Mouse (Mus musculus) heart, postnatal 0 days (tissue): ENCODE results near the gene Srebf2. TPM values are rescaled to one million over a fixed set of nuclear protein-coding genes. Genes with fewer than 3 reads are reported as not detected.

Source experiments
- ATAC-seq: fragments of 200-750 bp; cut with Nextera tagmentation; 2 replicates; pipeline ENCODE4 v1.8.0; 2017; ENCODE audit warnings: low read depth, moderate number of reproducible peaks, moderate library complexity; ENCODE audit not compliant: insufficient read depth
- DNase-seq: peaks from one replicate; pipeline ENCODE4 v3.0.0-alpha.2; 2016; ENCODE audit warnings: low spot score
- H3K27ac ChIP-seq: fragments of 300-500 bp; sonication (generic); 2 replicates; pipeline ENCODE4 v1.5.1; 2014; ENCODE audit warnings: low read depth, mild to moderate bottlenecking
- H3K27me3 ChIP-seq: fragments of 300-500 bp; sonication (generic); 2 replicates; pipeline ENCODE4 v1.6.1; 2014; ENCODE audit warnings: low read length, mixed read lengths; ENCODE audit not compliant: control insufficient read depth, insufficient read depth
- H3K36me3 ChIP-seq: fragments of 300-500 bp; sonication (generic); replicated peaks from 2 replicates; pipeline ENCODE4 v1.6.1; 2014; ENCODE audit warnings: low read length, mixed read lengths; ENCODE audit not compliant: control insufficient read depth, insufficient read depth
- H3K4me1 ChIP-seq: fragments of 300-500 bp; sonication (generic); 2 replicates; pipeline ENCODE4 v1.6.1; 2014; ENCODE audit warnings: antibody characterized with exemption; ENCODE audit not compliant: control insufficient read depth, insufficient read depth
- H3K4me2 ChIP-seq: fragments of 300-500 bp; sonication (generic); 2 replicates; pipeline ENCODE4 v1.6.1; 2014; ENCODE audit warnings: low read depth, mild to moderate bottlenecking, low read length, moderate library complexity
- H3K4me3 ChIP-seq: fragments of 300-500 bp; sonication (generic); 2 replicates; pipeline ENCODE4 v1.5.1; 2014; ENCODE audit warnings: low read depth, low read length
- H3K9ac ChIP-seq: fragments of 300-500 bp; sonication (generic); replicated peaks from 2 replicates; pipeline ENCODE4 v1.6.1; 2014; ENCODE audit warnings: low read depth, low read length, mixed read lengths
- H3K9me3 ChIP-seq: fragments of 300-500 bp; sonication (generic); replicated peaks from 2 replicates; pipeline ENCODE4 v1.6.1; 2016; ENCODE audit warnings: low read length; ENCODE audit not compliant: control insufficient read depth
- CTCF ChIP-seq: IDR thresholded peaks from 2 replicates; pipeline ENCODE4 v1.5.1; 2016; ENCODE audit warnings: antibody characterized with exemption, control low read depth, low read depth
- EP300 ChIP-seq: IDR thresholded peaks from 2 replicates; pipeline ENCODE4 v1.6.1; 2016; ENCODE audit warnings: antibody characterized with exemption, low read depth
- WGBS: fragments of 180-500 bp; shearing (Covaris S2); extraction: QIAGEN DNeasy Blood & Tissue Kit; methylation state at CpG from one replicate; pipeline ENCODE4 v1.1.7; 2014; 5-methylcytosine and 5-hydroxymethylcytosine counted together
- polyA plus RNA-seq: library from polyadenylated mRNA; unstranded; fragments of >200 nt; fragmentation: Nextera tagmentation; extraction: Ambion mirVana; gene quantifications from 2 replicates; pipeline ENCODE4 v1.2.1, GENCODE M21; 2015
- total RNA-seq: library from RNA; depleted of rRNA; stranded (reverse); fragments of >200 nt; gene quantifications from 2 replicates; pipeline ENCODE4 v1.2.3, GENCODE M21; 2014; ENCODE audit warnings: low replicate concordance

Srebf2 gene
- total and polyA plus RNA-seq, 2 experiments from 2014 or later = 68.3 to 90.3 TPM

DNA sequence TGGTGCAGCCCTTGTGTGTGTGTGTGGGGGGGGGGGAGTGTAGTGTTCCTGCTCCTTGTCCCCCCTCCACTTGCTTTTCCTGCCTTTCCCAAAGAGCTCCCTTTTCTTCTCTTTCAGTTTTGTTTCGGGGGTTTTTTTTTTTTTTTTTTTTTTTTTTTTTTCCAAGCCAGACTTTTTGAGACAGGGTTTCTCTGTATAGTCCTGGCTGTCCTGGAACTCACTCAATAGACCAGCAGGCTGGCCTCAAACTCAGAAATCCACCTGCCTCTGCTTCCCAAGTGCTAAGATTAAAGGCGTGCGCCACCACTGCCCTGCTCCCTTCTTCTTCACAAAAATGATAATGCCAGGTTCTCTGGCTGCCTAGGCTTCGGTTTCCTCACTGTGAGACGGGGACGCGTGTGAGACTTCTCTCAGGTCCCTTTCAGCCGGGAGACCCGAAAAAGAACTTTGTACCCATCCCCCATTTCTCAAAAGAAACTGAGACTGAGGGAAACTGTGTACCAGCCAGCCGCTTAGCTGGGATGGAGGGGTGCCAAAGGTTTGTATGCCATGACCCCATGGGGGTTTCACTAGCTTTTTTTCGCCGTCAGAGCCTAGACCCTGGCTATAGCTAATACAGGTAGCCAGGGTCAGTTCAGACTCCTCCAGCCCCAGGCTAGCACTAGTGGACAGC lies 73.2 kb downstream of the Srebf2 start:
- Histone ChIP-seq H3K36me3 (no peaks in the 10 kb centered on the region), H3K4me2 (no peak overlapping the region), H3K9me3 (no peaks in the 10 kb centered on the region), H3K27me3 (peaks cover 76% of the 10 kb centered on the region), H3K4me3 (no peak overlapping the region), H3K9ac (no peak overlapping the region), H3K4me1 (peaks cover 7% of the 10 kb centered on the region), H3K27ac (no peak overlapping the region)
- WGBS = 75% methylated on average over 12 of the region's 12 CpGs
- no peak for TF ChIP-seq CTCF
- TF ChIP-seq EP300 = no peak
- DNase-seq = no peak
- no peak for ATAC-seq

DNA sequence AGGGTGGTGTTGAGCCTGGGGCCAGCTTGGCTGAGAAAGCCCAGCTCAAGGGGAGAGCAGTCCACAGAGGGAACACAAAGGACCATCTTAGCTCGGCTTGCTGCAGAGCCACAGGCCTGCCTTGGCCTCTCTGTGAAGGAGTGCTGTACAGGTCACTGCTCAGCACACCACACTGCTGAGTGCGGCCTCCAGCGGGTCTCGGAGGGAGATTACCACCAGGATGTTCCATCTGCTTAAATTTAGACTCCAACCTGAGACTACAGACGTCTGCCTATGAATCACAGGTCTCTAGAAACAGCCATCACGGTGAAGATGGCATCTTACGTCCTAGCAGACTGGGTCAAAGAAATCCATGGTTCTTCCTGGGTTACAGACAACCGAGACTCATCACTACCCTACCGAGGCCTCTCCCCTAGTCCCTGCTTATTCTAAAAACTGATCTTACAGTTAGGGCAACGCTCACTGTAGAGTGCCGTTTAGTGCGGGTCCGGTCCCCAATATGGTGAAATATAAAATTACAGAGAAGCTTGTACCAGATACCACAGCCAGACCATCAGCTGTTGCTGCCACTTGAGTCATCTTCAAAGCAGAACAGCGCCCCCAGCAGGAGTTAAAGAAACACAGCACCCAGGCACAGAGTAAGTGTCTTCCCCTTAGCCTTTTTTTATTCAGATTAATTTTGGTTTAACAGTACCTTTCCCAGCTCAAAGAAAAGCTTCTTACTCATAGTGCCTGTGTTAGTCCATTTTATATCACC lies 74.3 kb downstream of the Srebf2 start:
- DNase-seq = no peak
- Histone ChIP-seq H3K4me3 (no peak overlapping the region), H3K27ac (no peak overlapping the region), H3K4me2 (no peak overlapping the region), H3K9me3 (no peaks in the 10 kb centered on the region), H3K36me3 (no peaks in the 10 kb centered on the region), H3K9ac (no peak overlapping the region), H3K4me1 (peaks cover 2% of the 10 kb centered on the region), H3K27me3 (peaks cover 75% of the 10 kb centered on the region)
- 71% methylated on average over 14 of the region's 14 CpGs for WGBS
- TF ChIP-seq EP300 (no peak), CTCF (no peak)
- no peak for ATAC-seq

- H3K4me2 ChIP-seq = no peak overlapping the region
- no peak overlapping the region for H3K4me3 ChIP-seq
- peaks cover 58% of the 10 kb centered on the region for H3K27me3 ChIP-seq
These were observed 76.3 kb downstream of the Srebf2 start for GRCm38 (mm10) chr15:82223251-82223650.

DNA sequence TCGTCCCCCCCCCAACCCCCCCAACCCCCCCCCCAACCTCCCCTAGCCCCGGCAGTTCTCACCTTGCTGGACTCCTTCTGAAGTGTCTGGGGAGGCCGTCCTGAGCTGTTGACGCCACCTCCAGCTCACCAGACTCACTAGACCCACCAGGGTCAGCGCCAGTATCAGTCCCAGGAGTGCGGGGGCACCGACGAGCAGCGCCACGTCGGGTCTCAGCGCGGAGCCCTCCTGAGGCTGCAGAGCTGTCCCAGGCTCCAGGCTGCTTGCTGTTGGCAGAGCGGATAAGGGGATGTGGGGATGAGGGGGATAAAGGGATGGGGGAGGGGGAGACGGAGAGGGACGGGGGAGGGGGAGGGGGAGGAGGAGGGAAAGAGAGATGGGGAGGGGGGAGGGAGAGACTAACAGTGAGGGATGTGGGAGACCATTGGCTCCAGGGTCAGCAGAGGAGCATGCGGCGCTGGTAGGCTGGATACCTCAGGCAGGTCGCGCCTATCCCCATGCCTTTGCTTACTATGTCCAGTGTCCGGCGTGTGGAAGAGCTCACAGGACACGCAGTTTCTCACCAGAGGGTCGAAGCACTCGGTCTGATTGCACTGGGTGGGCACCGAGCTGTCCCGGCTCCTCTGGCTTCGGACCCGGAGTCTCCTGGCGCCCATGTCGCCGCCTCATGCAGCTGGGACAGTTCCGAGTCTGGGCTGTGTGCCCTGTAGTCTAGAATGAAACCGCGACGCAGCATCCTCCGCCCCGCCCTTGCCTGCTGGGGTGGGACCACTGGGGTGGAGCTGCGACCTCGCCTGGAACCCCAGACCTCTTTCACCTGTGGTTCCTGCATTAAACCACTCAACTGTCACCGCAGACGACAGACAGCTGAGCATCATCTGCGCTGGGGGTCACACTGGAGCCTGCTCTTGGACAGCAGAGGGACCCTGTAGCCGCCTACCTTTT lies 76.9 kb downstream of the Srebf2 start, which contains the start of gene Tnfrsf13c:
Tnfrsf13c (minus strand) TSS at position 713 of the 945 bp plus-strand sequence.
- Histone ChIP-seq H3K27me3 (peaks cover 51% of the 10 kb centered on the region), H3K4me3 (peak within 1 kb of the TSS; percentile 42), H3K4me2 (peak within 1 kb of the TSS; percentile 64), H3K9ac (no peak within 1 kb of the TSS; the same call in 1 of the 2 replicates), H3K9me3 (no peaks in the 10 kb centered on the region), H3K27ac (no peak within 1 kb of the TSS), H3K4me1 (no peaks in the 10 kb centered on the region), H3K36me3 (no peaks in the 10 kb centered on the region)
- ATAC-seq (0 out of 2 replicates have a peak, but pooled peaks have one; percentile 42), DNase-seq (no peak)
- 1% methylated on average over 44 of the region's 44 CpGs for WGBS
- TF ChIP-seq EP300 = no peak
- no peak for TF ChIP-seq CTCF

More at GRCm38 (mm10) chr15:82223251-82223650, 76.3 kb downstream of the Srebf2 start:
- H3K27ac ChIP-seq = no peak overlapping the region
- no peaks in the 10 kb centered on the region for H3K36me3 ChIP-seq
- WGBS = 20% methylated on average over 6 of the region's 7 CpGs
- no peaks in the 10 kb centered on the region for H3K9me3 ChIP-seq
- TF ChIP-seq CTCF = no peak
- TF ChIP-seq EP300 = no peak
- DNase-seq (no peak), ATAC-seq (0 out of 2 replicates have a peak, but pooled peaks have one; percentile 33)
- no peaks in the 10 kb centered on the region for H3K4me1 ChIP-seq
- H3K9ac ChIP-seq = no peak overlapping the region

DNA sequence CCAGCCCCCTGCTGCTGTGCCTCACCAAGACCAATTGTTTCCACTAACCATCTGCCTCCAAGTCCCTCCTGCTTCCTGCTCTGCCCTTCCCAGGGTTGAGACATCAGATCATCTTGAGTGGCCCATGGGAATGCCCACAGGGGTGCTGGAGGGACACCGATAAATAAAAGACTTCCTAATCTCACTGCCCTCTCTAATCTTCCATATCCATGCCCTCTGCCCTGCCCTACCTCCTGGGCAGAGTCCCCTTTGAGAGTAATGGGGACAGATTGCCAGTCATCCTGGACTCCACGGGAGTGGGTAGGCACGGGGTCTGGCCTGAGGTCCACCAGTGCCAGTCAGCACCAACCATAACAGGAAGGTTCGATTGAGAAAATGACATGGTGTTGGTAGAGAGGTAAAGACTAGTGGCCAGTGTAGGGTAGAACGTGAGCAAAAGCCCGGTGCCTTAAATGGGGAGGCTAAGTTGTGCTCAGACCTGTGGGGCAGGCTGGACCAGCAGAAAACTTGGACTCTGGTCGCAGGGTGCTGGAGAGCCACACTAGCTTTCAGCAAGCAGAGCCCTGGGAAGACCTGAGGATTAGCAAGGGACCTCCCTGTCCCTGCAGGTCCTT lies 77.7 kb downstream of the Srebf2 start:
- Histone ChIP-seq H3K27ac (no peak overlapping the region), H3K4me3 (peak overlapping the region; percentile 42; the same call in 1 of the 2 replicates), H3K36me3 (no peaks in the 10 kb centered on the region), H3K27me3 (peaks cover 49% of the 10 kb centered on the region), H3K4me1 (no peaks in the 10 kb centered on the region), H3K9ac (no peak overlapping the region), H3K9me3 (no peaks in the 10 kb centered on the region), H3K4me2 (peak overlapping the region; percentile 64)
- no peak for DNase-seq
- 40% methylated on average over 7 of the region's 7 CpGs for WGBS
- ATAC-seq = no peak
- TF ChIP-seq EP300 (no peak), CTCF (no peak)
